Mouse (Mus musculus) A20 (cell line): ENCODE measurements around the gene Trappc12.
A peak's percentile ranks its signal among the peaks of the same experiment; 100 is the strongest.
"Not testable (repeated sequence)": the region's sequence is repeated elsewhere in the genome, so short reads cannot be mapped to it uniquely, and the experiment has no call there.

Source experiments
- DNase-seq: peaks from one replicate; pipeline ENCODE4 v3.0.0-alpha.2; 2011; ENCODE audit warnings: low read depth, low spot score

The Trappc12 gene

DNA sequence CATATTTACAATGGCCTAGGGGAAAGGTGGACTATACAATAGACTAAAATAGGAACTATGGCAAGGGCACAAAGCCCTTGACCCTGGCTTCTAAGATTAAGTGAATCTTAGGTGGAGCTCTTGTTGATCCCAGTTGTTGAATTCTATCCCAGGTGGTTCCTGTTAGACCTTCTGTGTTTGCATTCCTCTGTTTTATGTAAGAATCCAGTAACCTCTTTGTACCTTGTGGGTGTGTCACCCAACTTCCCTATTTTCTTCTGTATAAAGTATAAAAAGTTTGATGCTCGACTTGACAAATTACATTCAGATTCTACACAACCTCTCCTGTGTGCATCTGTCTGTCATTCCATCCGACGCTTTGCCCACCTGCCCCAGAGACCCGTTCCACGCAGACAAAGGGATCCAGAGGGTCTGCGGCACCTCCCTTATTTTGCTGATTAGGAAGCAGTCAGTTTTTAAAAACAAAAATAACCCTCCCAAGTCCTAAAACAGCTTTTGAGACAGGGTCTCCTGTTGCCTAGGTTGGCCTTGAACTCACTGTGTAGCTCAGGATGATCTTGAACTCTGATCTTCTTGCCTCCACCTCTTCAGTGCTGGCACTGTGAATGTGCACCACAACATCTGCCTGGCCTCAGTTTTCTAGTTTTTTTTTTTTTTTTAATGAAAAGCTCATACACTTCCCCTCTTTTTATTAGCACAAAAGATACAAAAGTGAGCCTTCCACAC lies 16.6 kb downstream of the Trappc12 start:
- not testable (repeated sequence) for DNase-seq

DNA sequence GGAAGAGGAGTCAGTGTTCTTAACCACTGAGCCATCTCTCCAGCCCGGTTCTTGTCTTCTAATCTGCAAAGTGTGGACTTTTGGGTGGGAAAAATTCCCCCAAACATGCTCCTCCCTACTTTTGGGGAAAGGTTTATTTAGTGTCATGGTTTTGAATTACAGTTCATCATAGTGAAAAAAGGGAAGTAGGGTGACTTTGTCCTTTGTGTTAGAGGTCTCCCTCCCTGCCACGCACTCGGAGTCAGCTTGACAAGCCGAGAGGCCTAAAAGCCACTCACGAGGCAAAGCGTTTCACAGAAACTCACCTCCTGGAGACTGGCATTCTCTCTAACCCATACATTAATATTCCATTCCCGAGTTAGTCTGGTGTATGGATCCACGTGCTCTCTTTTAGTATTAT lies 17.6 kb downstream of the Trappc12 start:
- DNase-seq: no peak

DNA sequence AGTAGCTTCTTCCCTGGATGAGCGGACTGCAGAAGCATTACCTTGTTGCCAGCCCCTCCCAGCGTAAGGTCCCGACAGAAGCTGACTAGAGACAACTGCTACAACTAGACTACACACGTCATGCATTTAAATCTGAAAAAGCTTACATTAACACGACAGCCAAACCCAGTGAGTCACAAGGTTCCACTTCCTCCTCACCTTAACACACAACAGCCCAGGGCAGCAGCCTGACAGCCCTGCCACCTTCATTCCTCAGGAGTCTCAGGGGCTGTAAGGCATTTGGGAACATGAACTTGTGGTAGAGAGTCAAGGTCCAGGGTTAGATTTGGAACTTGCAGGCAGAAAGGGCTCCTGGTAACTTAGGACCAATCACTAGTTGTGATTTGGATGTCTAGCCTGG lies 23.2 kb downstream of the Trappc12 start:
- DNase-seq: peak; percentile 62

DNA sequence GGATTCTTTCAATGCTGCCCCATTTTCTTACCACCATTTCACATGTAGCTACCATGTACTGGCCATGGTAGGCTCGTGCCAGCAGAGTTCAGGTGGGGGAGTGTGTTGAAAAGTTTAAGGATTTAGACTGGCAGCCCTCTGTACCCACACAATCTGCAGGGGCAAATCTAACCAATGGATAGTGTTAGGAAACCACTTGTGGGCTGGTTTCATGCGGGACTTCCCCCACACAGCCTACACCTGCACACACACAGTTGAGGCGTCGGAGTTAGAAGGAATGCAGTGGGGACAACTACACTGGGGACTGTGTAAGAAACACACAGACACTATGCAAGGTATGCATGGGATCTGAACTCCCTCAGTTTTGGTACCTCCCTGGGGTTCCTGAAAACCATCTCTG lies 24.1 kb downstream of the Trappc12 start:
- no peak for DNase-seq

DNA sequence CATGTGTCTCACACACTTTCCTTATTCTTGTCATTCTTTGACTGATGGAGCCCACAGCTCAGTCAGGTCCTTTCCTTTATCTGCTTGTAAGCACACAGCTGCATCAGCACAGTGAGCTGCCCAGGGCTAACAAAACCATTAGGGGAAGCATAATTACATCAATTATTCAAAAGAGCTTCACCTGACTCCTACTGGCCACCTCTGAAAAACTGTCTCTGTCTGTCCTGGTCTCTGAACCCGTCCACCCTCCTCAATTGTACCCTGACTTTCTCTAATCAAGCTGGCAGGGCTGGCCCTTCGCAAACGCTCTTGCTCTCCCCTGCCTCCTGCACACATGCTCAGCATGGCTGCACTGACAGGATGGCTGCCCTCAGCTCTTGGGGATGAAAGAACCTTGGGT lies 25.9 kb downstream of the Trappc12 start:
- no peak for DNase-seq

DNA sequence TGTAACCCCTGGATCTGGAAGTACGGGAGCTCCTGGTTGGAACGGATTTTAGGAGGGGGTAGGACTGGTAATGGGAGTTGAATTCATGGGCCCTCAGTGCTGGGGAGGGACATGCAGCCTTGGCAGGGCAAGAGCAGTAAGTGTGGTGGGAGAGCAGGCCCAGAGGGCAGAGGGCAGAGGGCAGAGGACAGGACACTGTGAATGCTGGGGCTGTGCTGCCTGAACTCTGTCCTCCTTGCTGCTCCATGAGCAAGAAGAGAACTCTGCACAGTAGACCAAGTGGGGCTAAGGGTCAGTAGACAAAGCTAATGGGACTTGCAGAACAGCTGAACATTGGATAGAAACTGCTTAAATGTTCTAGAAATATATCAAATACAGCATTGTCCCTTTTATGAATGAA lies 32.2 kb downstream of the Trappc12 start:
- no peak for DNase-seq

DNA sequence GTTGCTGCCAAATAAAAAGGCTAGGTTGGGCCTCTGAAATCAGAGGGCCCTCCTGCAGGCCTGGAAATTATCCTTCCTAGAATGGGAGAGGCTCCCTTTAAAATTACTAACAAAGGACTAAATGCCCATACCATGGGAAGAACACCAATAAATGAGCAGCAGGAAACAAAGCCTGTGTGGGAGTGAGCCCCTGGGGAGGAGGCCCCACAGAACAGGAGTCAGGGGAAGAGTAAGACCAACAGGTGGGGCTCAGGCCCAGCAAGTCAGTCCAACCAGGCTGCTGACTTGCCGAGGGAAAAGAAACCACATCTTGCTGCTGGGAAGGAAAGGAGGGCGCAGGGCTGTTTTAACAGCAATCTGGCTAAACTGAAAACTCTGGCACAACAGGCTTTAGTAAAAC lies 33.2 kb downstream of the Trappc12 start:
- no peak for DNase-seq

DNA sequence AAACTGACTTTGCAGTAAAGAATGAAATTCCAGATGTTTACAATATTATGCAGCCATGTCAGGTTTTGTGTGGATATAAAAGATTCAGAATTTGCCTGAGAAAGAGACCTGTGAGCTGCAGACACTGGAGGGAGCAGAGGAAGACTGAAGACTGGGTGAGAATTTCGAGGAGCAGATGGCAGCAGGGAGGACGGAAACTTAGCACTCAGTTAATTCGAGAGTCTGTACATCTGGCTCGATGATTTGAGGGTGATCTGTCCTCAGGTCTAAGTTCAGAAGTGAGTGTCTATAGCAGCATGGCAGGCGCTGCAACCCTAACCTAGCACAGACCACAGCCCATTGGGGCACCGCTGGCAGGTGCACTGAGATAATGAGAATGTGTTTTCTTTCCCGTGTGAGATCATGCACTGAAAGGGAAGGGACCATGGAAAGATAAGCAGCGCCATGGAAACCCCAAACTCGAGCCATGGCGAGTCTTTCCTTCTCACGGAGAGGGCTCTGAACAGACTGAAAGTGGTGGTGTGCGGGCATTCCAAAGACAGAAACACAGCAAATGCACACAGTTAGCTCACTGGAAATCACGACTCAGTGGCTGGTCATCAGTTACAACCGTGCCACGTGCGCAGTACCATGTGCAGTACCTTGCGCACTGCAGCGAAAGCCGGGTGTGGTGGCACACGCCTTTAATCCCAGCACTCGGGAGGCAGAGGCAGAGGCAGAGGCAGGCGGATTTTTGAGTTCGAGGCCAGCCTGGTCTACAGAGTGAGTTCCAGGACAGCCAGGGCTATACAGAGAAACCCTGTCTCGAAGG lies 35.2 kb downstream of the Trappc12 start:
- DNase-seq: no peak

DNA sequence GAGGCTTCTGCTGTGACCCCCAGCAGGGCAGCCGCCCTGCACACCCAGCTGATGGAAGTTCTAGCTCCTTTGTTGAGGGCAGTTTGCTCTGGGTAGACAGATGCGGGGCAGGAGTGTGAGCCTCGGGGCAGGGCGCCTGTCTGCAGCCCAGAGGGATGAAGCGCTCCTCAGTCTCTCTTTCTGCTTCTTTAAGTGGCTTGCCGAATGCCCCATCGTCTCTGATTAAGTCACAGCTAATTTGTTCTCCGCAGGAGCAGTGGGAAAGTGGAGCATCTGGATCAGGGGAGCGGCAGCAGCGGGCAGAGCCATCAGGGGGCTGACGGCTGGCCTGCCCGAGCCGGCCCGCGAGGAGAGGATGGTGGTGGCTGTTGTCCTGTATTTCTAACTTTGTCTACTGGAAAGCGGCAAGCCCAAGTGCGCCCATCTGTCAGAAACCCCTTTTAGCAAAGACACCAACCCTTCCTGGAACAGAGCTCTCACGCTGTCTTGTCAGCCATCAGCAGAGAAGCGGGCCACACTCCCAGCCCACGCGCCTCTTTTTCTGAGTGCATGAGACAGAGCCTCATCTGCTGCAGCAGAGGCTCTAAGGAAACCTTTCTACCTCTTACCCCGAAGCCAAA lies 39.6 kb downstream of the Trappc12 start:
- no peak for DNase-seq

DNA sequence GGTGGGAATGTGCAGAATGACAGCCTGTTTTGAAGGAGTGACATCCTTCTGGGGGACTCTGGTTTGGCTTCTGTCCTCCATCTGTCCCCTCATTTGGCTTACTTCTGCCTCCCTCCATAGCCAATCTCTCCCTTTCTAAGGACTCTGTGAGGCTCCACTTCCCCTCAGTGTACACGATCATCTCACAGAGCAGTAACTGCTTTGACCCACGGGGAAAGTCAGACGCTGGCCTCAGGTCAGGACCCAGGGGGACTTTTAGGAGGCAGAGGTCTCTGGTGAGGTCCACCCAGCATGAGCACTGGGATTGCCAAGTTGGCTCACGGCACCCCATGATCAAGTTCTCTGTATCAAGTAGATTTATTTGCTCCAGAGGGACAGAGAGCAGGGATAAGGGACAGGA lies 42.1 kb downstream of the Trappc12 start:
- DNase-seq: no peak

DNA sequence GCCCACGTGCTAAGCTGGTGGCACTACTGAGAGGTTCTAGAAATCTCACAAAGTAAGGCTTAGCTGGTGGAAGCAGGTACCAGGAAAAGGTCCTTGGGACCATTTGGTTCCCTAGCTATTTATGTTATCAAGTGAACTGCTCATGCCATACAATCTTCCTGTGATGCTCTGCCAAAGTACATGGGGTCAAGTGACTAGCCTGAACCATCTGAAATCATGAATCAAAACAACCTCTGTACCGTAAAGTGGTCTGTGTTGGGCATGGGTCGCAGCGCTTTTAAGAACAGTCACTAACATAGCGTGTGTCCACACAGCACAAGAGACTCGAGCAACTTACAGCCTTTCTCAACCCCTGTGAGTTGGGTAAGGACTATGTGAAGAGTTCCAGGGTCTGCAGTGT lies 45.1 kb downstream of the Trappc12 start:
- DNase-seq: no peak

DNA sequence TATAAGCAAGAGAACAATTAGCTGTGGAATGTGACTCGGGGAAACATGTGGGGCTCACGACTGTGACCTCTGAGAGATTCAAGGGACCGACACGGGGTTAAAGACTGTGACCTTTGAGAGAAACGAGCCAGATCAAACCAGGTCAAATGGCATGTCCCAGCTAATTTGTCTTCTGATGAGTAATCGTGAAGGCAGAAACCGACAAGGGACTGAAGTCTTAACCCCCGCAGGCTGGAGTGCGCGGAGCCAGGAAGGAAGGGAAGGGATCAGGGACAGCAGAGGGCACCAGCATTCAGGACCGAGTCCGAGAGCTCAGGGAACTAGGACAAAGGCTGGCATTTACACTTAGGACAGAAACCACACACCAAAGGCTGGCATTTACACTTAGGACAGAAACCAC lies 45.9 kb downstream of the Trappc12 start:
- no peak for DNase-seq

DNA sequence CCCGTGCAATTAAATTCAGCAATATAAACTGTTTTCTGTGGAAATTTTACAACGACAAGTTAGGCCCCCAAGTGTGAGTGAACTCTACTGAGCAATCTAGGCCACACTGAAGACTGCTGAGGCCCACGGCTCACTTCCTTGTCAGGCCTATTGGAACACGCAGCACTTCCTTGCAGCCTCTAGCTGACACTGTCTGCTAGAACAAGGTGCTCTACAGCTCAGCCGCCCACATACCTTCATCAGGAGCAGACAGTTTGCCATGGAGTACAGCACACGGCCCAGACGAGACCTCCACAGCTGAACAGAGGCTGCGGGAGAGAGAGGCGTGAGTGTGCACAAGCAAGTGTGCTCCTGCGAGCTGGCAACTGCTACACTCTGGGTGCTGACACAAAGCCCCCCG lies 49.0 kb downstream of the Trappc12 start:
- DNase-seq: no peak

DNA sequence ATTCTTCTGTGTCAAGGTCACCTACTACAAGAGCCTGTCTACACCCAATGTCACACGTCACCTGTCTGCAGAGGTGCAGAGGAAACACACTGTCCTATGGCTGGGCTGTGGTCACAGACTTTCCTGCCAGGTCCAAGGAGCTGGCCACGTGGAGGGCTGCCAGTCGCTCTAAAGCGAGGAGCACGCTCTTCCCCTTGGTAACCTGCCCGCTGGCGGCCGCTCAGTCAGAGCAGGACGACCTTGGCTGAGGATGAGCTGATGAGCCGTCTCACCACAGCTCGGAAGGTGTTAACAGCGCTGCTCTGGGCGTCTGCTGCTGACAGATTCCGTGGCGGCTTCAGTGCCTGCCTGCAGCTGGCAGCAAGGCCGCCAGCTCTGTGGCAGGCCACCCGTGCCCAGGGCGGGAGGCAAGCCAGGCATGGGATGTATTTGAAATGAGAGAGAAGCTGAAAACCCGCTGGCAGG lies 49.7 kb downstream of the Trappc12 start:
- no peak for DNase-seq

DNA sequence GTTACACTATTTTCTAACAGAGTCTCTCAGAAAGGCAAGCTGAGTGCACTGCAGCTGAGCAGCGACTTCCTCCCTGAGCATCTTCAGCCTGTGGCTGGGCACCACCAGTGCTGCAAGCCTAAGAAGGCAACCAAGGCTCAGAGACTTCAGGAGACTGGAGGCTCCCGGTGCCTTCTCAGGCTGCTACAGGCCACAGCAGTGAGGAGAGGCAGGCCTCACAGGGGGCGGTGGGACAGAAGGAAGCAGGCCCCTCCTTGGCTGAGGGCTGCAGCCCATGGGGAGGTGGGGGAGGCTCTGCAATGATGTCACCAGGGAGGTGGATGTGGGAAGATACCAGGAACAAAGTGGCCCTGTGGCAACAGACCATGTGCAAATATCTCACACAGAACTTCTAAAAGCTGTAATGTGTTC lies 50.2 kb downstream of the Trappc12 start:
- DNase-seq: no peak

DNA sequence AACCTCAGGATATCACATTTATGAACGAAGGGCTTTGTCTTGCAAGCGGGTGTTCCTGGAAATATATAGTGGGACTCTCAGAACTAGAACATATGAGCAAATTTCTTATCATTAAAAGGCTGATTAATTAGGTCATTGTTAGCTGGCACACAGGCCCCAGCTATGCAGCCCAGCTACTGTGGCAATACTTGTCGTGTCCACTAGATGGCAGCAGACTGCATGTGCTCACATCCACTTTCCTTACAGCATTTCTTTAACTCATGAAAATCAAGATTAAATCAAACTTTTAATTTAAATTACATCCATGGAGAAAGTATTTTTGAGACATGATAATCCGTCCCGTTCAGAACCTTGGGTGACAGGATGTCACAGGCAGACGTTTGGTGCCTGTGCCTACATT lies 50.6 kb downstream of the Trappc12 start:
- DNase-seq: peak; percentile 63

DNA sequence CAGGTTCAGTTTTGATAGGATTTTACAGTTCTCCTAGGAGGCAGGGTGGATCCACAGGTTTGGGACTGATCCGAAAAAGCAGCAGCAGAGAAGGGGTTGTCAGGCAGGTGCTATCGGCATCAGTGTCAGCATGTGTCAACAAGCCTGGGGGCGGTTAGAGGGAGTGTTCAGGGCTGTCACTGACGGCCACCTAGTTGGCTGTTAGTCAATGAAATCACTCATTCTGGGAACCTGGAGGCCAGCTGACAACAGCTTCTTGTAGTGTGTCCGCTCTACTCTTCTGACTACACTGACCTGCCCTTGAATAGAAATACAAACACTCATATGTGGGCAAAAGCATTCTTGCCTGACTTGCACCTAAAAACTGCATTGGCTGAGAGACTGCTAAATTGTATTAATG lies 51.2 kb downstream of the Trappc12 start:
- no peak for DNase-seq

DNA sequence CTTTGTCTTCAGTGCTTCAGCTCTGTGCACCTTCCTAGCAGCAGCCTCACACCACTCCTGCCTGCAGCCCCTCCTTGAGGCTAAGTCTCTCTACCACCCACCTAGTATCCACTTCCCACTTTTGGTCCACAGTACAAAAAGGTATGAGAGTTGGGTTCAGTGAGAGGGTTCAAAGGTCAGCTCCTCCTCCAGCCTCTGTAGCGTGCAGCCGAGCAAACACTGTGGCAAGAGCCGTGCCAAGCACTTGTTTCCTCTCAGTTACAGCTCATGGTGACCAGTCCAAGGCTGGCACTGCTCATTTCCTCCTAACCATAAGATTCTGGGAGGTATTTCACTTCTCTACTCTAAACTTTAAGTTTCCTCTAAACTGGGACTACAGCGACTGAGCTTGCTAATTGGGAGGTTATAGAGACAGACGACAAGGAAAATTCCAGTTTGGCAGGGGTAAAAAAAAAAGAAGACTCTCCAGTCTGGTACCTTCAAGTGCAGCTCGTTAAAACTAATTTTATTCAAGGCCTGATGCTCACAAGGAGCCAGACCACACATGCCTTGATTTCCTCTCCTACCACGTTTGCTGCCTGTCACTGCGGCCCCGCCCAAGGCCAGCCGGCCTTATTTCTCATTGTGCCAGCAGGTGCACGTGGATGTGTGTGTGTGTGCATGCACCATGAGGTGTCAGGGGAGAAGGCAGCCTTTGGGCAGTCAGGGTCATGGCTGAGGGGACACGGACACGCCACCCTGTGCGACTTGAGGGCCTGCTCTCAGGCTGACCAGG lies 52.3 kb downstream of the Trappc12 start:
- no peak for DNase-seq

DNA sequence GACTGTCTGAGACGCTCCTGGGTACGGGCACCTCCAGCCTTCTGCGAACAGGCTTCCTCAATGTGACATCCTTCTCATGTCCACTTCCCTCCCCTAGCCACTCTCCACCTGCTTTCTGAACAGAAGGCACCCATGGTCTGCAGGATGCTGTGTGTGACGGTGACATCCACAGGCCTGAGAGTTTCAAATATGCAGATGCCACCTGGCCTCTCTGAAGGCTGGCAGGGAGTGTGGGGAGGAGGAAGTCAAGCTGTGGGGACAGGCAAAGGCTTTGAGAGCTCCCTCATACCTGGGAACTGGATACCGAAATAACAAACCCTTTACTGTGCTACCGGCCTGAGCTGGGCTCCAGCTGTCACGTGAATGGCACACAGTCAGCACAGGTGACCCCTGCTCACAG lies 55.5 kb downstream of the Trappc12 start:
- no peak for DNase-seq

DNA sequence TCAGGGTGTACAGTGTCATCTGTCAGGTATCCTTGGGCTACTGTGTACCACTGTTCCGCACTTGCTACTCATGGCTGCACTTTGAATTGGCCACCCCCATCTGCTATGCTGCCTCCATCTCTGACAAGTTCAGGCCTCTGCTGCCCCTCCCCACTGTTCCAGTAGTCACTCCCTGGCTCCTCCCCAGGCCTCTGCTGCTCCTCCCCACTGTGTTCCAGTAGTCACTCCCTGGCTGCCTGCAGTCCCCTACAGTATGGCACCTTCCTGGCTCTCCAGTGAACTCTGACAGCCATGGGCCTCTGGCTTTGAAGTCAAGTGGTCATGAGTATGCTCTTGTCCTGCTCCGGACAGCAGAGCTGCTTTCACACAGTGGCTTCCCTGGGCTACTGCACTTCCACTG lies 56.0 kb downstream of the Trappc12 start:
- no peak for DNase-seq

DNA sequence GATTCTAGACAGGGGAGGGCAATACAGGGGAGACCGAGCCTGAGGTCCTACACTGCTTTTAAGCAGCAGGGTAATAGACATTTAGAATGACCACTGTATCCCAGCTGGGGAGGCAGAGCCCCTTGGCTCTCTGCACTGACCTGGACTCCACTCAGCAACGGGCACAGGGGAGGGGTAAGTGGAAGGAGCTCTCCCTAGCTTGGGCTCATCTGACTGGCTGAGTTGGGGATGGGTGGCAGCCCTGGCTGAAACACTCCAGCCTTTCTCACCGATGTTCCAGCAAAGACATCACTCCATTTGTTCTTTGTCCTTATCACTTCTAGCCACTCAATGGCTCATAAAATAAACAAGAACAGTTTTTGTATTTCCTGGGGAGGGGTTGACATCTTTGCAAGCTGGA lies 56.5 kb downstream of the Trappc12 start:
- no peak for DNase-seq

DNA sequence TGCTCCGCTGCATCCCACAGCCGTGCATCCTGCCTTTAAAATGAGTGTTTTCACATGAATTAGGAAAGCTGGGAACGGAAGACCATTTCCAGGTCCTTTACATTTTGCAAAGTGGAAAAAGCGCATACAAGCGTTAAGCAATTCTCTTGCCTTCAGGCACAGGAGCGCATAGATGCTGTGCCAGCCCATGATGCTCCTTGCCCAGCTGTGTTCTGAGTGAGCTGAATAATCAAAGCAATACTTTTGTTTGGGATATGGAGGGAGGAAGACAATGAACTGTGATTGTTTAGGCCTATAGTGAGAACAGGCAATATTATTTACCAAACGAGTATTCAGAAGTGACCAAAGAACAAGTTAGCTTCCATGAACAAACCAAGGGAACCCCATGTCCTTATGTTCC lies 59.5 kb downstream of the Trappc12 start:
- no peak for DNase-seq
